Mouse (Mus musculus) cerebellum, adult 2 months (tissue): Measurements from ENCODE around the gene Pdia4.
"Not testable (repeated sequence)": the region's sequence is repeated elsewhere in the genome, so short reads cannot be mapped to it uniquely, and the experiment has no call there.

Source experiments
- CTCF ChIP-seq: fragments of 200-500 bp; IDR thresholded peaks from 2 replicates; pipeline ENCODE4 v1.5.1; 2011; ENCODE audit warnings: low read depth, mild to moderate bottlenecking, control low read depth, low read length, moderate library complexity, borderline replicate concordance; ENCODE audit not compliant: insufficient read depth
- POLR2A ChIP-seq: fragments of 200-500 bp; IDR thresholded peaks from 2 replicates; pipeline ENCODE4 v1.6.1; 2011; ENCODE audit warnings: low read length, control low read depth, borderline replicate concordance; ENCODE audit not compliant: insufficient read depth

DNA sequence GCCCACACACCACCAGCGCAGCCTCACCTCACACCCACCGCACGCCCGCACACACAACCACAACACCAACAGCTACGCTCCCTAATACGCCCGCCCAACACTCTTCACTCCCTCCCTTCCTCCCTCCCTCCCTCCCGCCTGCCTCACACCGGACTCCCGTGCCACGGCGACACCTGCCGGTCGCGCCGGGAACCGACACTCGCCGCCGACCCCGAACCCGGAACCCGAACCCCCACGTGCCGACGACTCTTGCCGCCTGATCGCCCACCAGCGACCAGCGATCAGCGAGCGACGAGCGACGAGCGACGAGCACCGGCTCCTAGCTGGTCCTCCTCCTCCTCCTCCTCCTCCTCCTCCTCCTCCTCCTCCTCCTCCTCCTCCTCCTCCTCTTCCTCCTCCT lies 55.4 kb downstream of the Pdia4 start:
- not testable (repeated sequence) for TF ChIP-seq CTCF, POLR2A
